Mouse (Mus musculus): Measurements from ENCODE around the gene Mtrf1l. TPM values are rescaled to one million over a fixed set of nuclear protein-coding genes. Genes with fewer than 3 reads are reported as not detected.

Gene Mtrf1l
- polyA plus RNA-seq, 1 experiment, result 5.3 TPM

GRCm38 (mm10) chr10:5859729-5860128 is 36.0 kb upstream of the Mtrf1l start:
- no peak overlapping the region for H3K4me3 ChIP-seq (ENCODE audit: control insufficient read depth, insufficient read depth, low read length)
- no peaks in the 10 kb centered on the region for H3K4me1 ChIP-seq (replicated peaks; ENCODE audit: control insufficient read depth, insufficient read depth, low read length)
- H3K36me3 ChIP-seq (ENCODE audit: control insufficient read depth, insufficient read depth, low read length), result no peaks in the 10 kb centered on the region
- H3K27ac ChIP-seq (ENCODE audit: control insufficient read depth, insufficient read depth, low read length), result no peak overlapping the region
- peak; percentile 35 for DNase-seq
- H3K27me3 ChIP-seq (ENCODE audit: control insufficient read depth, insufficient read depth, low read length), result no peaks in the 10 kb centered on the region
- TF ChIP-seq CTCF (IDR thresholded peaks at IDR 0.05; ENCODE audit: borderline replicate concordance, control insufficient read depth, extremely low read depth, insufficient read depth, low read length, poor library complexity) (no peak), POLR2A (IDR thresholded peaks at IDR 0.05; ENCODE audit: control insufficient read depth, extremely low read depth, insufficient read depth, low read length, poor library complexity) (no peak)
- WGBS, result 77% methylated on average over 4 of the region's 4 CpGs

- Histone ChIP-seq H3K36me3 (ENCODE audit: control insufficient read depth, insufficient read depth, low read length) (no peaks in the 10 kb centered on the region), H3K4me1 (replicated peaks; ENCODE audit: control insufficient read depth, insufficient read depth, low read length) (no peaks in the 10 kb centered on the region), H3K27ac (ENCODE audit: control insufficient read depth, insufficient read depth, low read length) (no peak overlapping the region), H3K4me3 (ENCODE audit: control insufficient read depth, insufficient read depth, low read length) (no peak overlapping the region), H3K27me3 (ENCODE audit: control insufficient read depth, insufficient read depth, low read length) (no peaks in the 10 kb centered on the region)
- DNase-seq, result no peak
- TF ChIP-seq POLR2A (IDR thresholded peaks at IDR 0.05; ENCODE audit: control insufficient read depth, extremely low read depth, insufficient read depth, low read length, poor library complexity) (no peak), CTCF (IDR thresholded peaks at IDR 0.05; ENCODE audit: borderline replicate concordance, control insufficient read depth, extremely low read depth, insufficient read depth, low read length, poor library complexity) (no peak)
- WGBS, result 26% methylated on average over 10 of the region's 10 CpGs
Measured at GRCm38 (mm10) chr10:5857996-5858549, 34.4 kb upstream of the Mtrf1l start.

- Histone ChIP-seq H3K27me3 (ENCODE audit: control insufficient read depth, insufficient read depth, low read length) (no peaks in the 10 kb centered on the region), H3K4me1 (replicated peaks; ENCODE audit: control insufficient read depth, insufficient read depth, low read length) (no peaks in the 10 kb centered on the region), H3K27ac (ENCODE audit: control insufficient read depth, insufficient read depth, low read length) (no peak overlapping the region), H3K36me3 (ENCODE audit: control insufficient read depth, insufficient read depth, low read length) (no peaks in the 10 kb centered on the region), H3K4me3 (ENCODE audit: control insufficient read depth, insufficient read depth, low read length) (no peak overlapping the region)
- DNase-seq, result no peak
- WGBS, result 88% methylated on average over 8 of the region's 8 CpGs
- TF ChIP-seq POLR2A (IDR thresholded peaks at IDR 0.05; ENCODE audit: control insufficient read depth, extremely low read depth, insufficient read depth, low read length, poor library complexity), result no peak
- no peak for TF ChIP-seq CTCF (IDR thresholded peaks at IDR 0.05; ENCODE audit: borderline replicate concordance, control insufficient read depth, extremely low read depth, insufficient read depth, low read length, poor library complexity)
Measured at GRCm38 (mm10) chr10:5853290-5853868, 29.7 kb upstream of the Mtrf1l start.

- no peak overlapping the region for H3K27ac ChIP-seq (ENCODE audit: control insufficient read depth, insufficient read depth, low read length)
- DNase-seq, result no peak
- no peak for TF ChIP-seq POLR2A (IDR thresholded peaks at IDR 0.05; ENCODE audit: control insufficient read depth, extremely low read depth, insufficient read depth, low read length, poor library complexity)
- no peak for TF ChIP-seq CTCF (IDR thresholded peaks at IDR 0.05; ENCODE audit: borderline replicate concordance, control insufficient read depth, extremely low read depth, insufficient read depth, low read length, poor library complexity)
- no peak overlapping the region for H3K4me3 ChIP-seq (ENCODE audit: control insufficient read depth, insufficient read depth, low read length)
- no peaks in the 10 kb centered on the region for H3K27me3 ChIP-seq (ENCODE audit: control insufficient read depth, insufficient read depth, low read length)
- 23% methylated on average over 2 of the region's 2 CpGs for WGBS
- H3K36me3 ChIP-seq (ENCODE audit: control insufficient read depth, insufficient read depth, low read length), result no peaks in the 10 kb centered on the region
- no peaks in the 10 kb centered on the region for H3K4me1 ChIP-seq (replicated peaks; ENCODE audit: control insufficient read depth, insufficient read depth, low read length)
Measured at GRCm38 (mm10) chr10:5846939-5847338, 23.2 kb upstream of the Mtrf1l start.

- DNase-seq, result peak; percentile 68
- TF ChIP-seq POLR2A (IDR thresholded peaks at IDR 0.05; ENCODE audit: control insufficient read depth, extremely low read depth, insufficient read depth, low read length, poor library complexity) (no peak), CTCF (IDR thresholded peaks at IDR 0.05; ENCODE audit: borderline replicate concordance, control insufficient read depth, extremely low read depth, insufficient read depth, low read length, poor library complexity) (no peak)
- Histone ChIP-seq H3K27me3 (ENCODE audit: control insufficient read depth, insufficient read depth, low read length) (no peaks in the 10 kb centered on the region), H3K4me1 (replicated peaks; ENCODE audit: control insufficient read depth, insufficient read depth, low read length) (no peaks in the 10 kb centered on the region), H3K4me3 (ENCODE audit: control insufficient read depth, insufficient read depth, low read length) (no peak overlapping the region), H3K36me3 (ENCODE audit: control insufficient read depth, insufficient read depth, low read length) (no peaks in the 10 kb centered on the region), H3K27ac (ENCODE audit: control insufficient read depth, insufficient read depth, low read length) (no peak overlapping the region)
- 81% methylated on average over 4 of the region's 4 CpGs for WGBS
Measured at GRCm38 (mm10) chr10:5841369-5841768, 17.7 kb upstream of the Mtrf1l start.

GRCm38 (mm10) chr10:5826336-5827025 is 2.8 kb upstream of the Mtrf1l start:
- Histone ChIP-seq H3K4me1 (replicated peaks; ENCODE audit: control insufficient read depth, insufficient read depth, low read length) (peaks cover 7% of the 10 kb centered on the region; the same call in 1 of the 2 replicates), H3K4me3 (ENCODE audit: control insufficient read depth, insufficient read depth, low read length) (no peak overlapping the region), H3K27me3 (ENCODE audit: control insufficient read depth, insufficient read depth, low read length) (no peaks in the 10 kb centered on the region), H3K36me3 (ENCODE audit: control insufficient read depth, insufficient read depth, low read length) (no peaks in the 10 kb centered on the region), H3K27ac (ENCODE audit: control insufficient read depth, insufficient read depth, low read length) (no peak overlapping the region)
- WGBS, result 82% methylated on average over 6 of the region's 6 CpGs
- TF ChIP-seq POLR2A (IDR thresholded peaks at IDR 0.05; ENCODE audit: control insufficient read depth, extremely low read depth, insufficient read depth, low read length, poor library complexity), result no peak
- no peak for TF ChIP-seq CTCF (IDR thresholded peaks at IDR 0.05; ENCODE audit: borderline replicate concordance, control insufficient read depth, extremely low read depth, insufficient read depth, low read length, poor library complexity)
- no peak for DNase-seq

Data from thymus, adult 2 months (tissue).